Mouse (Mus musculus): ENCODE measurements around the gene Igsf8. TPM values are rescaled to one million over a fixed set of nuclear protein-coding genes. Genes with fewer than 3 reads are reported as not detected.
"Not testable (repeated sequence)": the region's sequence is repeated elsewhere in the genome, so short reads cannot be mapped to it uniquely, and the experiment has no call there.

The Igsf8 gene
- polyA plus RNA-seq, 1 experiment from 2014 or later, result 159 TPM

- H3K4me1 ChIP-seq, result peaks cover 35% of the 10 kb centered on the region
- peaks cover 21% of the 10 kb centered on the region for H3K27me3 ChIP-seq
- H3K9ac ChIP-seq, result no peak overlapping the region
- no peak overlapping the region for H3K4me2 ChIP-seq (replicated peaks)
- no peaks in the 10 kb centered on the region for H3K9me3 ChIP-seq (replicated peaks)
- H3K4me3 ChIP-seq, result no peak overlapping the region
- ATAC-seq (ENCODE audit: low FRiP score), result no peak
- no peak overlapping the region; the same call in 1 of the 2 replicates for H3K27ac ChIP-seq
- H3K36me3 ChIP-seq, result no peaks in the 10 kb centered on the region
- 25% methylated on average over 6 of the region's 6 CpGs for WGBS
Observed at GRCm38 (mm10) chr1:172240945-172241708, 20.3 kb upstream of the Igsf8 start.

GRCm38 (mm10) chr1:172242401-172242800 lies 19.0 kb upstream of the Igsf8 start:
- Histone ChIP-seq H3K4me3 (no peak overlapping the region), H3K27me3 (peaks cover 21% of the 10 kb centered on the region), H3K27ac (0 out of 2 replicates have a peak overlapping the region, but pooled peaks have one; percentile 23), H3K4me1 (peaks cover 35% of the 10 kb centered on the region), H3K36me3 (no peaks in the 10 kb centered on the region), H3K9ac (no peak overlapping the region), H3K9me3 (replicated peaks) (no peaks in the 10 kb centered on the region), H3K4me2 (replicated peaks) (no peak overlapping the region)
- WGBS, result 19% methylated on average over 2 of the region's 2 CpGs
- peak; percentile 76 for ATAC-seq (ENCODE audit: low FRiP score)

GRCm38 (mm10) chr1:172243547-172244205 lies 17.8 kb upstream of the Igsf8 start:
- Histone ChIP-seq H3K36me3 (no peaks in the 10 kb centered on the region), H3K4me3 (no peak overlapping the region), H3K4me2 (replicated peaks) (peak overlapping the region; percentile 21), H3K27me3 (peaks cover 21% of the 10 kb centered on the region), H3K27ac (no peak overlapping the region), H3K4me1 (peaks cover 37% of the 10 kb centered on the region), H3K9ac (no peak overlapping the region), H3K9me3 (replicated peaks) (no peaks in the 10 kb centered on the region)
- no peak for ATAC-seq (ENCODE audit: low FRiP score)
- 32% methylated on average over 16 of the region's 16 CpGs for WGBS

- Histone ChIP-seq H3K4me1 (peaks cover 37% of the 10 kb centered on the region), H3K27me3 (peaks cover 21% of the 10 kb centered on the region), H3K4me2 (replicated peaks) (peak overlapping the region; percentile 21; the same call in 1 of the 2 replicates)
- not testable (repeated sequence) for H3K9me3 ChIP-seq (replicated peaks); H3K4me3 ChIP-seq; ATAC-seq (ENCODE audit: low FRiP score); H3K9ac ChIP-seq; H3K27ac ChIP-seq; H3K36me3 ChIP-seq
- WGBS, result 43% methylated on average over 23 of the region's 23 CpGs
Observed at GRCm38 (mm10) chr1:172244645-172245044, 16.8 kb upstream of the Igsf8 start.

- Histone ChIP-seq H3K4me1 (peaks cover 25% of the 10 kb centered on the region), H3K27ac (no peak overlapping the region), H3K4me2 (replicated peaks) (no peak overlapping the region), H3K27me3 (peaks cover 21% of the 10 kb centered on the region), H3K36me3 (no peaks in the 10 kb centered on the region), H3K4me3 (no peak overlapping the region), H3K9ac (no peak overlapping the region), H3K9me3 (replicated peaks) (no peaks in the 10 kb centered on the region)
- 74% methylated on average over 4 of the region's 4 CpGs for WGBS
- no peak for ATAC-seq (ENCODE audit: low FRiP score)
Observed at GRCm38 (mm10) chr1:172247216-172247615, 14.2 kb upstream of the Igsf8 start.

- WGBS, result 52% methylated on average over 2 of the region's 2 CpGs
- no peak overlapping the region for H3K4me3 ChIP-seq
- no peak overlapping the region for H3K27ac ChIP-seq
- no peaks in the 10 kb centered on the region for H3K9me3 ChIP-seq (replicated peaks)
- H3K36me3 ChIP-seq, result no peaks in the 10 kb centered on the region
- peaks cover 20% of the 10 kb centered on the region for H3K4me1 ChIP-seq
- H3K27me3 ChIP-seq, result peaks cover 21% of the 10 kb centered on the region
- ATAC-seq (ENCODE audit: low FRiP score), result peak; percentile 58; the same call in 1 of the 2 replicates
- H3K9ac ChIP-seq, result no peak overlapping the region
- H3K4me2 ChIP-seq (replicated peaks), result no peak overlapping the region
Observed at GRCm38 (mm10) chr1:172247679-172248078, 13.8 kb upstream of the Igsf8 start.

- Histone ChIP-seq H3K9ac (no peak within 1 kb of the TSS), H3K27me3 (0 out of 2 replicates have a peak, but pooled peaks cover 3% of the 10 kb centered on the region), H3K36me3 (no peaks in the 10 kb centered on the region), H3K4me3 (no peak within 1 kb of the TSS), H3K9me3 (replicated peaks) (no peaks in the 10 kb centered on the region), H3K27ac (no peak within 1 kb of the TSS), H3K4me2 (replicated peaks) (no peak within 1 kb of the TSS), H3K4me1 (peaks cover 13% of the 10 kb centered on the region)
- WGBS, result 86% methylated on average over 6 of the region's 6 CpGs
- no peak for ATAC-seq (ENCODE audit: low FRiP score)
Observed at GRCm38 (mm10) chr1:172258314-172258713, 3.1 kb upstream of the Igsf8 start, which contains the start of gene Atp1a4. Atp1a4 (minus strand) TSS chr1:172258414.

- WGBS, result 67% methylated on average over 3 of the region's 3 CpGs
- H3K4me3 ChIP-seq, result no peak overlapping the region
- H3K36me3 ChIP-seq, result no peaks in the 10 kb centered on the region
- peaks cover 5% of the 10 kb centered on the region for H3K4me1 ChIP-seq
- H3K27ac ChIP-seq, result no peak overlapping the region
- no peak overlapping the region for H3K4me2 ChIP-seq (replicated peaks)
- H3K27me3 ChIP-seq, result no peaks in the 10 kb centered on the region
- H3K9ac ChIP-seq, result no peak overlapping the region
- peak; percentile 52; the same call in 1 of the 2 replicates for ATAC-seq (ENCODE audit: low FRiP score)
- no peaks in the 10 kb centered on the region for H3K9me3 ChIP-seq (replicated peaks)
Observed at GRCm38 (mm10) chr1:172271208-172271607, 9.8 kb downstream of the Igsf8 start.

- no peak overlapping the region for H3K4me3 ChIP-seq
- H3K9me3 ChIP-seq (replicated peaks), result no peaks in the 10 kb centered on the region
- no peak overlapping the region for H3K27ac ChIP-seq
- H3K27me3 ChIP-seq, result no peaks in the 10 kb centered on the region
- H3K4me1 ChIP-seq, result peaks cover 5% of the 10 kb centered on the region
- no peak overlapping the region for H3K4me2 ChIP-seq (replicated peaks)
- ATAC-seq (ENCODE audit: low FRiP score), result peak; percentile 66
- 45% methylated on average over 10 of the region's 10 CpGs for WGBS
- no peaks in the 10 kb centered on the region for H3K36me3 ChIP-seq
- H3K9ac ChIP-seq, result no peak overlapping the region
Observed at GRCm38 (mm10) chr1:172271765-172272164, 10.3 kb downstream of the Igsf8 start.

GRCm38 (mm10) chr1:172273386-172273785 lies 11.9 kb downstream of the Igsf8 start:
- Histone ChIP-seq H3K36me3 (no peaks in the 10 kb centered on the region), H3K9ac (no peak overlapping the region), H3K4me1 (peaks cover 5% of the 10 kb centered on the region), H3K9me3 (replicated peaks) (no peaks in the 10 kb centered on the region), H3K27ac (no peak overlapping the region), H3K4me3 (no peak overlapping the region), H3K4me2 (replicated peaks) (no peak overlapping the region), H3K27me3 (no peaks in the 10 kb centered on the region)
- 89% methylated on average over 6 of the region's 6 CpGs for WGBS
- ATAC-seq (ENCODE audit: low FRiP score), result no peak

- H3K4me1 ChIP-seq, result peaks cover 5% of the 10 kb centered on the region
- no peaks in the 10 kb centered on the region for H3K27me3 ChIP-seq
- H3K4me2 ChIP-seq (replicated peaks), result no peak overlapping the region
- H3K27ac ChIP-seq, result no peak overlapping the region
- no peaks in the 10 kb centered on the region for H3K9me3 ChIP-seq (replicated peaks)
- WGBS, result 67% methylated on average over 5 of the region's 5 CpGs
- H3K4me3 ChIP-seq, result no peak overlapping the region
- H3K36me3 ChIP-seq, result no peaks in the 10 kb centered on the region
- no peak overlapping the region for H3K9ac ChIP-seq
- no peak for ATAC-seq (ENCODE audit: low FRiP score)
Observed at GRCm38 (mm10) chr1:172274116-172274515, 12.7 kb downstream of the Igsf8 start.

- ATAC-seq (ENCODE audit: low FRiP score), result no peak
- peaks cover 5% of the 10 kb centered on the region for H3K4me1 ChIP-seq
- no peaks in the 10 kb centered on the region for H3K9me3 ChIP-seq (replicated peaks)
- H3K36me3 ChIP-seq, result no peaks in the 10 kb centered on the region
- H3K4me2 ChIP-seq (replicated peaks), result no peak overlapping the region
- no peak overlapping the region for H3K4me3 ChIP-seq
- no peak overlapping the region for H3K27ac ChIP-seq
- H3K9ac ChIP-seq, result no peak overlapping the region
- WGBS, result 75% methylated on average over 5 of the region's 5 CpGs
- no peaks in the 10 kb centered on the region for H3K27me3 ChIP-seq
Observed at GRCm38 (mm10) chr1:172274547-172274946, 13.1 kb downstream of the Igsf8 start.

Measured in hindbrain, embryonic 12.5 days (tissue).